Mouse (Mus musculus): Measurements from ENCODE around the gene Hoxc4. TPM values are rescaled to one million over a fixed set of nuclear protein-coding genes. Genes with fewer than 3 reads are reported as not detected.

The Hoxc4 gene
- polyA plus RNA-seq, 1 experiment from 2014 or later = 0.45 TPM

DNA sequence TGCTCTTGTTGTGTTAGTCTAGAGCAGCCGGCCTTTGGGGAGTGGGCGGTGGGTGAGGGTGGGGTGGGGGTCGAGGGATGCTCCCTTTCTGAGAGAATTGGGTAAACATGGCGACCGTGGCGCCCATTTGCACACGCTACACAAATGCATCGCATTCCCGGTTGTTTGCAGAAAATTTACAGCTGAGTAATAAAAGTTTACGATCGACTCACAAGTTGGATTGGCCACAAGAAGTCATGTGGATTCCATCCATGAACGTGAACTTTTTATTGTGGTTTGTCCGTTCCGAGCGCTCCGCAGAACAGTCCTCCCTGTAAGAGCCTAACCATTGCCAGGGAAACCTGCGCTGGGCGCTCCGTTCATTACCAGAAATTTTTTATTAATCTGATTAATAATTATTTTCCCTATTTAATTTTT lies 20.8 kb upstream of the Hoxc4 start, which contains the start of gene Hoxc6:
Hoxc6 (plus strand) TSS at position 319 of the 417 bp plus-strand sequence.
- H3K9ac ChIP-seq (ENCODE audit: low read length) = peak within 1 kb of the TSS; percentile 68; the same call in 1 of the 2 replicates
- WGBS = 3% methylated on average over 19 of the region's 19 CpGs

DNA sequence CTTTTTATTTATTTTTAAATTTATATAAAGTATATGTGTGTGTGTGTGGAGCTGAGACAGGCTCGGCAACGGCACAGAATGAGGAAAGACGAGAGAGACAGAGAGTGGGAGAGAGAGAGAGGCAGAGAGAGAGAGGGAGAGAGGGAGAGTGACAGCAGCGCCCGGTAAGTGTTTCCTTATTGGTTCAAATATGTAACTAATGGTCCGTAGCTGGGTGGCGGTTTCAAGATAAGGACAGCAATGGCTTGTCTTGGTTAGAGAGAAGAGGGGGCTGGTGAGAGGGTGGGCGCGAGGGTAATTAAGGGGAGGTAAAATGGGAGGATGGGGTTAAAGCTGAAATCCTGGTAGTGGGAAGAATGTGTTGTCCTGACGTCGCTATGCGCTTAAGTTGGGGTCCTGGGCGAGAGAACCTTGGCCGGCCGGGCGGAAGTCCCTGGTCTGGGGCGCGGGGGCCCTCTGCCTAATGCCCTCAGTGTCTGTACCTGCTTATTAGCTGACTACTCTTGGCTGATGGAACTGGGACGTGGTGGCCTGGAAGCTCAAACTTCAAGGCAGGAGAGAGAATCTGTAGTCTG lies 20.0 kb upstream of the Hoxc4 start:
- peaks cover 10% of the 10 kb centered on the region; the same call in 1 of the 2 replicates for H3K4me1 ChIP-seq (ENCODE audit: control insufficient read depth, insufficient read depth, low read length)
- H3K4me3 ChIP-seq (ENCODE audit: low read length) = peak overlapping the region; percentile 59
- 1% methylated on average over 18 of the region's 19 CpGs for WGBS
- H3K36me3 ChIP-seq (ENCODE audit: control insufficient read depth, insufficient read depth) = no peaks in the 10 kb centered on the region
- H3K27ac ChIP-seq (ENCODE audit: low read length) = no peak overlapping the region
- peaks cover 93% of the 10 kb centered on the region for H3K27me3 ChIP-seq (ENCODE audit: control insufficient read depth, insufficient read depth, low read length)
- H3K9ac ChIP-seq (ENCODE audit: low read length) = no peak overlapping the region; the same call in 1 of the 2 replicates
- H3K9me3 ChIP-seq (replicated peaks; ENCODE audit: control insufficient read depth, low read length) = no peaks in the 10 kb centered on the region
- peak; percentile 6; the same call in 1 of the 2 replicates for ATAC-seq (replicated peaks; ENCODE audit: extremely low read depth, insufficient read depth, low FRiP score)
- peak overlapping the region; percentile 76 for H3K4me2 ChIP-seq (ENCODE audit: low read depth, low read length)

More for the DNA sequence above, 20.8 kb upstream of the Hoxc4 start, which contains the start of gene Hoxc6:
- H3K4me2 ChIP-seq (ENCODE audit: low read depth, low read length) = peak within 1 kb of the TSS; percentile 76
- ATAC-seq (replicated peaks; ENCODE audit: extremely low read depth, insufficient read depth, low FRiP score) = no peak
- H3K4me1 ChIP-seq (ENCODE audit: control insufficient read depth, insufficient read depth, low read length) = peaks cover 10% of the 10 kb centered on the region; the same call in 1 of the 2 replicates
- H3K9me3 ChIP-seq (replicated peaks; ENCODE audit: control insufficient read depth, low read length) = no peaks in the 10 kb centered on the region
- peaks cover 93% of the 10 kb centered on the region for H3K27me3 ChIP-seq (ENCODE audit: control insufficient read depth, insufficient read depth, low read length)
- H3K36me3 ChIP-seq (ENCODE audit: control insufficient read depth, insufficient read depth) = no peaks in the 10 kb centered on the region
- peak within 1 kb of the TSS; percentile 59 for H3K4me3 ChIP-seq (ENCODE audit: low read length)
- H3K27ac ChIP-seq (ENCODE audit: low read length) = no peak within 1 kb of the TSS

DNA sequence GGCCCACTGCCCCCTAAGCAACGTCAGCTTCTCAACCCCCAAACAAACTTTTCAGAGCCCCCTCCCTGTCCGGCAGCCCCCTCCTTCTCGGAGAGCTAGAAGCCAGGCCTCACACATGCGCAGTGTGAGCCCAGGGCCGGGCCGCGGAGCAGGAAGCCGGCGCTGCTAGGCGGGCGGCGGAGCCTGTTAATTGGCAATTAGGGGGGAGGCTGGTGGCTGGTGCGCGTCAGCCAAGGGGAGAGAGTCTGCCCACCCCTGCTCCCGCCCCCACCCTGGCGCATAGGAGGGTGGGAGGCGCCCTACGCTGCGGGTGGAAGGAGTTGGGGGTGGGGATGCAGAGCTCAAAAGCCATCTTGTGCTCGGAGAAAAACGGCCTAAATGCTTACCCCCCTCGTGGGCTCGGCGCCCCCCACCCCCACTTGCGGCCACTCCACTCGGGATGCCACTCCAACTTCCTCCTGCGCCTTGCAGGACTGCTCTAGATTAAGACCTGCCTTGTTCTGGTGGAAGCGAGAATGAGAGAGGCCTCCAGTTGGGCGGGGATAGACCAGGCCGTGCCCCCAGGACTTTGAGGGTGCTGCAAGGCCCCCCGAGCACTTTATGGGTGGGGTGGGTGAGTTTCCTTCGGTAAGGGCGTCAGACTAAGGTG lies 19.4 kb upstream of the Hoxc4 start:
- 3% methylated on average over 33 of the region's 33 CpGs for WGBS

DNA sequence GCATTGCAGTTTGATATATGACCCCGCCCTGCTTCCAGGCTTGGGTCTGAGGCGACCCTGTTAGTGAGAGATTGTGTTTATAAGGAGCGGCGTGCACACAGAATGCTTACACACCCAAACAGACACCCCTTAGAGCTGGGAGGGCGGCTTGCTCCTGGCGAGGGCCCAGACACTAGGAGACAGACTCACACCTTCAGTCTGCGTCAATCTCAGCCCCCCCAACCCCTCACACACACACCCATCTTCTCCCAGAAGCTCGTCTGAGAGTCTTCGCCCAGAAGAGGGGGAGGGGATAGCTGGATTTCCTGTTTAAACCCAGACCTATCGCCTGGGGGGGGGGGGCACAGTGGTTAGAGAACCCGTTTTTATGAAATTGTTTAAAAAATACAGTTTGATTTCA lies 18.8 kb upstream of the Hoxc4 start:
- no peak overlapping the region for H3K27ac ChIP-seq (ENCODE audit: low read length)
- H3K36me3 ChIP-seq (ENCODE audit: control insufficient read depth, insufficient read depth) = no peaks in the 10 kb centered on the region
- peaks cover 10% of the 10 kb centered on the region; the same call in 1 of the 2 replicates for H3K4me1 ChIP-seq (ENCODE audit: control insufficient read depth, insufficient read depth, low read length)
- peak overlapping the region; percentile 59 for H3K4me3 ChIP-seq (ENCODE audit: low read length)
- H3K9me3 ChIP-seq (replicated peaks; ENCODE audit: control insufficient read depth, low read length) = no peaks in the 10 kb centered on the region
- peak overlapping the region; percentile 76; the same call in 1 of the 2 replicates for H3K4me2 ChIP-seq (ENCODE audit: low read depth, low read length)
- H3K27me3 ChIP-seq (ENCODE audit: control insufficient read depth, insufficient read depth, low read length) = peaks cover 93% of the 10 kb centered on the region
- 24% methylated on average over 10 of the region's 11 CpGs for WGBS
- no peak for ATAC-seq (replicated peaks; ENCODE audit: extremely low read depth, insufficient read depth, low FRiP score)
- no peak overlapping the region for H3K9ac ChIP-seq (ENCODE audit: low read length)

More for the DNA sequence above, 19.4 kb upstream of the Hoxc4 start:
- H3K4me1 ChIP-seq (ENCODE audit: control insufficient read depth, insufficient read depth, low read length) = peaks cover 10% of the 10 kb centered on the region; the same call in 1 of the 2 replicates
- H3K27me3 ChIP-seq (ENCODE audit: control insufficient read depth, insufficient read depth, low read length) = peaks cover 93% of the 10 kb centered on the region
- no peak overlapping the region for H3K27ac ChIP-seq (ENCODE audit: low read length)
- H3K4me3 ChIP-seq (ENCODE audit: low read length) = peak overlapping the region; percentile 59
- no peaks in the 10 kb centered on the region for H3K9me3 ChIP-seq (replicated peaks; ENCODE audit: control insufficient read depth, low read length)
- H3K9ac ChIP-seq (ENCODE audit: low read length) = peak overlapping the region; percentile 68
- no peaks in the 10 kb centered on the region for H3K36me3 ChIP-seq (ENCODE audit: control insufficient read depth, insufficient read depth)
- peak; percentile 68 for ATAC-seq (replicated peaks; ENCODE audit: extremely low read depth, insufficient read depth, low FRiP score)
- H3K4me2 ChIP-seq (ENCODE audit: low read depth, low read length) = peak overlapping the region; percentile 76

DNA sequence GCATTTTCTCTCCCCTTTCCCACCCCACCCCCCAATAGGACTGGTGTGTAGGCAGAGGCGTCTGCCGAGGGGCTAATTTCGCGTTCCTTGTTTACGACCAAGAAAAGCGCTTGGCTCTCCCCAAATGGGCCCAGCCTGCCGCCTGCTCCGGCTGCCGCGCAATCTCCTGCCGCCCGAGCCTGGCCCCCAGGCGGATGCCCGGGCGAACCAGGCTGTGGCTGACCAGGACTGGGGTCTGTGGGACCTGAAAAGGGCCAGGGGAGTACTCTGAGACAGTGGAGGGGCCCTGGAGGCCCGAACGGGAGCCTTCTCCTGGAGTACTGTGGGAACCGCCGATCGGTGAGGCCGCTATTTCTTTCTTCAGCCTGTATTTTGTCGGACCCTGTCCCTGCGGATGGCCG lies 18.2 kb upstream of the Hoxc4 start:
- 0 out of 2 replicates have a peak overlapping the region, but pooled peaks have one; percentile 4 for H3K4me2 ChIP-seq (ENCODE audit: low read depth, low read length)
- H3K9me3 ChIP-seq (replicated peaks; ENCODE audit: control insufficient read depth, low read length) = no peaks in the 10 kb centered on the region
- H3K27ac ChIP-seq (ENCODE audit: low read length) = no peak overlapping the region
- no peak for ATAC-seq (replicated peaks; ENCODE audit: extremely low read depth, insufficient read depth, low FRiP score)
- peaks cover 92% of the 10 kb centered on the region for H3K27me3 ChIP-seq (ENCODE audit: control insufficient read depth, insufficient read depth, low read length)
- H3K9ac ChIP-seq (ENCODE audit: low read length) = no peak overlapping the region
- WGBS = 16% methylated on average over 24 of the region's 24 CpGs
- H3K36me3 ChIP-seq (ENCODE audit: control insufficient read depth, insufficient read depth) = no peaks in the 10 kb centered on the region
- H3K4me3 ChIP-seq (ENCODE audit: low read length) = no peak overlapping the region
- peaks cover 10% of the 10 kb centered on the region; the same call in 1 of the 2 replicates for H3K4me1 ChIP-seq (ENCODE audit: control insufficient read depth, insufficient read depth, low read length)

DNA sequence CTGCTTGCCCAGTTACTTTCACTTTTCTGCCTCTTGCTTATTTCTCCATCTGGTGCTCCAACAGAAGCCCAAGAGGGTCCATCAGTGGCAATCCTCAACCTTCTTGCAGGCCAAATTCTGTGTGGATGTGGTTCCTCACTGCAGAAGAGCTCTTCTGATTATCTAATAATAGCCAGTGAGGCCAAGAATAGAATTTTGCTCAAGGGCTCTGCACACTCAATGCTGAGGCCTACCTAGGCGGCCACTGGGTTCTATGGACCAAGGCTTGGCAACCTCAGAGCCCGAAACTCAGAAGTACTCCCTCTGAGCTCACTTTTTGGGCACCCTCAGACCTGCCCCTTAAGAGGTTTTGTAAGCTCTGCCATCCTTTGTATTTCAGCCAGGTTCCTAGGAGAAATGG lies 17.4 kb upstream of the Hoxc4 start:
- Histone ChIP-seq H3K4me1 (ENCODE audit: control insufficient read depth, insufficient read depth, low read length) (peaks cover 10% of the 10 kb centered on the region; the same call in 1 of the 2 replicates), H3K9ac (ENCODE audit: low read length) (no peak overlapping the region), H3K4me3 (ENCODE audit: low read length) (no peak overlapping the region), H3K36me3 (ENCODE audit: control insufficient read depth, insufficient read depth) (no peaks in the 10 kb centered on the region), H3K27ac (ENCODE audit: low read length) (no peak overlapping the region), H3K9me3 (replicated peaks; ENCODE audit: control insufficient read depth, low read length) (no peaks in the 10 kb centered on the region), H3K27me3 (ENCODE audit: control insufficient read depth, insufficient read depth, low read length) (peaks cover 93% of the 10 kb centered on the region), H3K4me2 (ENCODE audit: low read depth, low read length) (peak overlapping the region; percentile 6; the same call in 1 of the 2 replicates)
- ATAC-seq (replicated peaks; ENCODE audit: extremely low read depth, insufficient read depth, low FRiP score) = 0 out of 2 replicates have a peak, but pooled peaks have one; percentile 37
- WGBS = 34% methylated on average over 2 of the region's 2 CpGs

DNA sequence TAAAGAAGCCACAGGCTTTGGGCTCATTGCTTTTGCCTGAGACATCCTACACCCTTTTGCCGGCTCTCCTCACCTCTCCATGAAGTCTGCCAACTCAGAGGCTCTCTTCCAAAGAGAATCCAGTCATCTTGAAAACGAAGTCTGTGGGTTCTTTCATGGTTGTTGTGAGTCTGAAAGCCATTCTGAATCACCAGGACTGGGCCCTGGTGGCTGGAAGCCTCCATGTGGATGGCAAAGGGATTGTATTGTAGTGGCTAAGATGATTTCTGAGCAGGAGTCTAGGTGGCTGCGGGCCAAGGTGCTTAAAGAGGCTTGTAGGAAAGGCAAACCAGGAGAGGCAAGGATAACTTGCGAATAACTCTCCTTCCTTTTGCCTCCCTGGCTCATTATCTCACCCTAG lies 16.6 kb upstream of the Hoxc4 start:
- Histone ChIP-seq H3K4me1 (ENCODE audit: control insufficient read depth, insufficient read depth, low read length) (peaks cover 10% of the 10 kb centered on the region; the same call in 1 of the 2 replicates), H3K36me3 (ENCODE audit: control insufficient read depth, insufficient read depth) (no peaks in the 10 kb centered on the region), H3K9me3 (replicated peaks; ENCODE audit: control insufficient read depth, low read length) (no peaks in the 10 kb centered on the region), H3K27me3 (ENCODE audit: control insufficient read depth, insufficient read depth, low read length) (peaks cover 94% of the 10 kb centered on the region), H3K9ac (ENCODE audit: low read length) (no peak overlapping the region), H3K4me2 (ENCODE audit: low read depth, low read length) (no peak overlapping the region), H3K27ac (ENCODE audit: low read length) (no peak overlapping the region), H3K4me3 (ENCODE audit: low read length) (no peak overlapping the region)
- ATAC-seq (replicated peaks; ENCODE audit: extremely low read depth, insufficient read depth, low FRiP score) = no peak
- WGBS = 40% methylated on average over 4 of the region's 4 CpGs

DNA sequence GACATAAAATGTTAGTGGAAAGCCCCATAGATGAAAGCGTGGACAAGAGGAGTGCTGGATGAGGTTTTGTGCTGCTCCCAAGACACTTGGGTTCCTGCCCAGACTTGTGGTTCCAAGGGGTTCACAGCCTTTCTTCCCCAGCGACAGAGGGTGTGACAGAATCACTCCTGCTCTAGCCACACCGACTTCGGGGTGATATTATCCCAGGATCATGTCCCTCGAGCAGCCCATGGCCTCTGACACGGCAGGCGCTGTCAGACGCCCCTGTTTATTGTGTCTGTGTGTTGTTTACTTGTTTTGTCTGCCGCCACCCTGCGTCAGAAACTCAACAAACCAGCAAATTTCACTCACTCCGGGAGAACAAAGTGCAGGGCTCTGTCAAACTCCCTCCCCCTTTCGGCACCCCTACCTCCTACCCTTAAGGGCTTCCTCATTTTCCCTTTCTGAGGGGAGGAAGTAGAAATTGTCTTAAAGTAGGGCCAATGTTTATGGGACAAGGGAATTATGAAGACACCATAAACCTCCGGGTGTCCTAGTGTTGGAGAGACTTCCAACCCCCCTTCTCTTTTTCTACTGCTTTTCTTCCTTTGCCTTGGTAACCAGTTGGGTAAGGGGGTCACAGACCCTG lies 15.8 kb upstream of the Hoxc4 start:
- no peaks in the 10 kb centered on the region for H3K36me3 ChIP-seq (ENCODE audit: control insufficient read depth, insufficient read depth)
- WGBS = 21% methylated on average over 13 of the region's 13 CpGs
- ATAC-seq (replicated peaks; ENCODE audit: extremely low read depth, insufficient read depth, low FRiP score) = no peak

More for the DNA sequence above, 15.8 kb upstream of the Hoxc4 start:
- Histone ChIP-seq H3K4me3 (ENCODE audit: low read length) (no peak overlapping the region), H3K9ac (ENCODE audit: low read length) (no peak overlapping the region), H3K4me2 (ENCODE audit: low read depth, low read length) (no peak overlapping the region), H3K27me3 (ENCODE audit: control insufficient read depth, insufficient read depth, low read length) (peaks cover 94% of the 10 kb centered on the region), H3K4me1 (ENCODE audit: control insufficient read depth, insufficient read depth, low read length) (peaks cover 10% of the 10 kb centered on the region; the same call in 1 of the 2 replicates), H3K9me3 (replicated peaks; ENCODE audit: control insufficient read depth, low read length) (no peaks in the 10 kb centered on the region), H3K27ac (ENCODE audit: low read length) (no peak overlapping the region)
